Mouse (Mus musculus): ENCODE data around the gene Kat6b. TPM values are rescaled to one million over a fixed set of nuclear protein-coding genes. Genes with fewer than 3 reads are reported as not detected.
A peak's percentile ranks its signal among the peaks of the same experiment; 100 is the strongest.

The Kat6b gene
- total RNA-seq, 2 experiments from 2014 or later, result 6.3 to 12.7 TPM

DNA sequence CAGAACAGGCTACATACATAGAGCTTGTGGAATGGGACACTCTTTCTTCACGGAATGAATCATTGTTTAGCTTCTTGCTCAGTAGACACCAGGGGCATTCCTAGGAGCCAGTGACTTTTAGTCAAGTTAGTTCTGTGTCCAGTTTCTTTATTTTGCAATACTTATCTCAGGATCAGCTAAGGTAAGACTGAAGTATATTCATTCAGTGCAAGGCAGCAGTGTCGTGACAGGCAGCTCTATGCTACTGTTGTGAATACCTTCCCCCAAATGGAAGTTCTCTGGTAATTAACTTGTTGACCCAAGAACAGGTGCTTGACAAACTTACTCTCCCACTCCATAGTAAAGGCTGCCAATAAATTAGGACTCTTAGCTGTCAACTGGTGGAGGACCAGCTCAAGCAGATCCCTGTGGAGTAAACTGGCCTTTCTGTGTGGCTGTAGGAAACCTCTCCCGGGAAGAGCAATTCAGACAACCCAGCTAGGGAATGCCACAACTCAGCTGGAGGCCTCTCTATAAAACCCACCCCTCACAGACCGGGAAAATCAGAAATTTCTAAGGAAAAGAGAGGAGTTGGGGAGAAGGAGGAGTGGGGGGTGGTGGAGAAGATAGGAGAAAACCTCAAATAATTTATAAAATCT lies 105.4 kb downstream of the Kat6b start:
- no peak for ATAC-seq (replicated peaks; ENCODE audit: poor library complexity, severe bottlenecking)

DNA sequence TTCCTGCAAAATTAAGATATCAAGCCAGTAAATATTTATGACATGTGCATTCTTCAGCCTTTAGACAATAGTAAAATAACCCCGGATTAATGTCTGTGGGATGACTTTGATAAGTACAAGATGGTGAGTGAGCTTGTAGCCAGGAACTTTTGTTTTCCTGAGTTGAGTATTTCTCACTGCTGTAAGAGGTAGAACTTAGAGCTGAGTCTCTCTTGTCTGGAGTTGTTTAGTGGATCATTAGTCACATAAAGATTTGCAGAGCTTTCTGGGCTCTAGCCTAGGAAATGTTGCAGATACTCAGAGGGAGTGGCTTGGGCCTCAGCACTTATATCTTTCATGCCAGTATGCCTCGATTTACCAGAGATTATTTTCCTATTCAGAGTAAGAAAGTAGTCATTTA lies 106.7 kb downstream of the Kat6b start:
- ATAC-seq (replicated peaks; ENCODE audit: poor library complexity, severe bottlenecking), result no peak

DNA sequence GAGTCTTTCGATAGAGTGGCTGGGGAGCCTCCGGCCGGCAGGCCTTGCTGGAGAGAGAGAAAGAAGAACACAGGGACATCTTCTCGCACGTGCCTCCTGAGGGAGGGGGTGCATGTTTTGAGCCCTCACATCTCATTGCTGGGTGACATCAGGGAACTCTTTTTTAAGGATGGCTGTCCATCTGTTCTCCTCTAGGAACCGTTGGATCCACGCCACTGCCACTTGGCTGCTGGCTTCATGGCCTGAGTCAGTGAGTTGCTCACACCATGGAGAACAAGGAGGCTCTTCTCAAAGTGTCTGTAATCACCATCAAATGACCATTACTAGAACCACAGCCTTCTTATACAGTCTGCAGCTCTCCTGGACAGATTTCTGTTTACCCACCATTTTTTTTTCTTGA lies 108.4 kb downstream of the Kat6b start:
- ATAC-seq (replicated peaks; ENCODE audit: poor library complexity, severe bottlenecking), result no peak

DNA sequence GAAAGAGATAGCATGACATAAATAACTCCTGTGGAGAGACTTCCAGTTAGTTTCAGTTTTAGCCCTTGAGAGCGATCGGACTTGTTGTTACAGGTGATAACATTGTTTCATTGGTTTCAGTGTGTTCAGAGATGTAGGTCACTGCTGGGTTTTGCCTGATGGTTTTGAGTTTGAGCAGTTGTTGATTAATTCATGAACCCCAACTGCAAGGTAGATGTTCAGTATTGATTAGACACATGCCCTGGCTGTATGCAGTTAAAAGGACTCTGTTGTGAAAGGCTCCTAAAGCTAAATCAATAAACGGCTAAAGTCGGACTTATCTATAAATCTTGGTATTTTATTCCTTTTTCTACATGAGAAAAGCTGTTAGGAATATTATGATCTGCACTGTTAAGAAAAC lies 109.0 kb downstream of the Kat6b start:
- no peak for ATAC-seq (replicated peaks; ENCODE audit: poor library complexity, severe bottlenecking)

DNA sequence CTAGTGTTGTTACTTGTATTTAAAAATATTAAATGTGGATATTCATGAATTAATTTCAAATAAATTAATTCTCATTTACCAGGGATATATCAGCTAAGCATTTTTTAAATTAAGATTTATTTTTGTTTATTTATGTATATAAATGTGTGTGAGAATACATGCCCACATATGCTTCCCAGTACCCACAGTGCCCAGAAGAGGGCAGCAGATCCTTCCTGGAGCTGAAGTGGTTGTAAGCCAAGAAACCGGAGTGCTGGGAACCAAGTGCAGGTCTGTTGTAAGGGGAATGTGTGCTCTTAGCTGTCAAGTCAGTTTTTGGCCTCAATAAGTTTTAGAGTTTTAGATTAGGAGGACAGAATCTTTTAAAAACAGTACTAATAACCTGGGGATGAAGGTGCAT lies 110.9 kb downstream of the Kat6b start:
- no peak for ATAC-seq (replicated peaks; ENCODE audit: poor library complexity, severe bottlenecking)

DNA sequence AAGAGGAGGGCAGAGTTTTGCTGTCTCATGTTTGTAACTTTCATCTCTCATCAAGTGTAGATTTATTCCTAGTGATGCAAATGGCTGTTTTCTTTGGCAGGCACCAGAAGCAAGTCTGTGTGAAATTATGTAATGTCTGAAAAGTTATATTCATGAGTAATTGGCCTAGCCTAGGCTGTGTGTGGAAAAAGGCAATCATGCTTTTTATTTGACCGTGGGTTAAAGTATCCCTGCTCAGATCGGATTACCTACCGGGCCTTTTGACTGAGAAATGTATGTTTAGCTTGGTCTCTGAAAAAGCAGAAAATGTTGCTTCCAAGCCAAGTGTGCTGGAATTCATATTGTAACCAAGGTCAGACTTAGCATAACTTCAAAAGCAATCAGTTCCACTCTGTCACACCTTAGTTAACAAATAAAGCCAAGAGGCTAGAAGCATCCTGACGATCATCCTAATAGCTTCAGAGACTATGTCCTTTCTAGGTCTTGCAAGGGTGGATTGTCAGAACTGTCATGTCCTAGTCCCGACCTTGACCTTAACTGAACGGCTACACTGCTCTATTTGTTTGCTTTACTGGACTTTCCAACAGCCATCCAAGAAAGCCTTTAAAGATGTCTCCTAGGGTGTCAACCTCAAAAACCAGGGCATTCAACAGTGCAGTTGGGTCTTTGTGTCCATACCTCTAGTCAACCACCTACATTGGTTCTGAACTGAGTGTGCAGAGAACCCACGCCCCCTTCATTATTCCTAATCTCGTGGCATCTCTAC lies 111.9 kb downstream of the Kat6b start:
- no peak for ATAC-seq (replicated peaks; ENCODE audit: poor library complexity, severe bottlenecking)

DNA sequence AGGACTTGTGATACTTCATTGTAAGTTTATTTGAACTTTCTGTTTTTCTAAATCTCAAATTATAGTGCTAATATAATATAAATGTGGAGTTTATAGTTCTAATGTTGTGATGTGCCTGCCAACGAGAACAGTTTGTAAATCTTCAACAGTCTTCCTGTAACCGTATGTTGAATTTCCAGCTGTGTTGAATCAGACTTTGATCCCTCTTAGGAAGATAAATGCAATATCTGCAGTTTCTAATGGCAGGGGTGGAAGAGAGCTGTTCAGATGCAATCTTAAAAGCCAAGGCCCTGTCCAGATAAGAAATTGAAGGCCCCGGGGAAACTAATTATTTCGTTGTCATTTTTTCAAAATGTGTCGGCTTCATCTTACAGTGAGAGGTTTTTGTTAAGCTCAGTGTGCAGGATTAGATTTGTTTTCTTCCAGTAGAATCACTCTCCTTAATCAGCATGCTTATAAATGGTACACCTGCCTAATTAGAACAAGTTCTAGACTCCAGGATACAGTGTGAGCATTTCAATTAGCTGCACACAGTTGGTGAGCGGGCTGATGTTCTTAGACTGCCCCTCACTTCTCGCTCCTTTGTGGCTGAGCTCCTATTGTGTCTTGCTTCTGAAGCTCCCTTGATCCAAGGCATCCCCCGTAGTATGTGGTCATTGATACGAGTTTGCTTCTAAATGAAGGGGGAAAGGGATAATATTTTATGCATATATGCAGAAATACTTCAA lies 118.4 kb downstream of the Kat6b start:
- no peak for ATAC-seq (replicated peaks; ENCODE audit: poor library complexity, severe bottlenecking)

DNA sequence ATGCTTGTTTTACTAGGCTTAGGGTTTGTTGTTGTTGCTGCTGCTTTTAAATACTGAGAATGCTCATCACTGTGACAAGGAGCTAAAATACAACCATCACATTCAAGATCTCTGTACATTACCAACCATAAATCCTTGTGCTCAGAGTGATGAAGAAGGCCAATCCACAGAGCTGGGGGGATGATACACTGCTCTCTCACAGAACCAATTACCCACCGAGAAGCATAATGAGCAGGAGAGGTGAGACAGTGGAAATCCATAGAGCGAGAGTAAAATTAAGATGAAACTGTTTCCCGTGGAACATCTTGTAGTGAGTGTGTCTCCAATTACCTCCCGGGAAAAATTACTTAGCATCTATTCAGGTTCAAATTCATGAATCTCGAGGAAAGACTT lies 118.9 kb downstream of the Kat6b start:
- no peak for ATAC-seq (replicated peaks; ENCODE audit: poor library complexity, severe bottlenecking)

DNA sequence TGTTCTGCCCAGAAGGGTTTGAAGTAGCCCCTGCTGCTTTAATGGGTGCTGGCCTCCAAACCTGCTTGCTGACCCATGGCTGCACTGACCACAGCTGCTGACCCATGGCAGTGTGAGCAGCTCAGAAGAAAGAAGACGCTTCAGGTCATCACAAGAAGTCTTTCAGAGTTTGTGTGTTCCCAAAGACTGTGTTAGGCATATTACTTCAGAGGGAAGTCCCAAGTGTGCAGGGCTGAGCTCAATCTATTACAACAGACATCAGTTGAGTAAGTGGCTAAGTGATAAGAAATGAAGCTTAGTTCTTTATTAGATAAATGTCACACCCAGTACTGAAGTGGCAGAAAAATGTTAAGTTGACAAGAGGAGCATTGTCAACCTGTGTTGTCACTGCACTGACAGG lies 119.4 kb downstream of the Kat6b start:
- no peak for ATAC-seq (replicated peaks; ENCODE audit: poor library complexity, severe bottlenecking)

DNA sequence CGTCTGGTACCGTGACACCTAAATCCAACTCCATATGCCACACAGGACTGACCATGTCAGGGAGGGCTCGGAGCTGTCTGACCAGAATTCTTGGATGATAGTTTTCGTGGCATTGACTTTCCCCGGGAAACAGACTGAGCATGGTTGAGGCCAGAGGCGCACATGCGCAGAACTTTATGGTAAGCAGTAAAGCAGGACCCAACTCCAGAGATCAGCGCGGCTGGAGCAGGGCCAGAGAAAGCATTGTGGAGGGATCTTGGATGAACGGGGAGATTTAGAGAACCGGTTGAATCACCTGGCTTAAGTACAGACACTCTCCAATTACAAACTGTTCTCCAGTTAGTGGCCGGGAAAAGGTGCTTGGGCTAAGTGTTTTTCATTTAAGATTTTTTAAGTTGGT lies 120.9 kb downstream of the Kat6b start:
- ATAC-seq (replicated peaks; ENCODE audit: poor library complexity, severe bottlenecking), result no peak

DNA sequence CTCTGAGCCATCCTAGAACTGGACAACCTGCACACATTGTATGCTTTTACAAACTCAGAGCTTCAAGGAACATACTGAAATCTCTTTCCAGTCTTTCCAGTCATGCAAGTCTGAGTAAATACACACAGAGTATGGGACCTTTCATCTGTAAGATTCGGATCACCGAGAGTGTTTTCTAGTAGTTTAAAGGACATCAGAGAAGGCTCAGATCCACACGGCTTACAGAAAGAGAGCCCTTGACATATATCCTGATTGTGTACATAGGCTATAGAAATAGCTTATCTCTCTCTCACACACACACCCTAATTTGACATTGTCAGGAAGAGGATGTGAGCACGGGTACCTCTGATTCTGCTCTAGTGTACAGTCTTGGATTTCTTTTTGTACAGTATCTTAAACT lies 121.7 kb downstream of the Kat6b start:
- no peak for ATAC-seq (replicated peaks; ENCODE audit: poor library complexity, severe bottlenecking)

DNA sequence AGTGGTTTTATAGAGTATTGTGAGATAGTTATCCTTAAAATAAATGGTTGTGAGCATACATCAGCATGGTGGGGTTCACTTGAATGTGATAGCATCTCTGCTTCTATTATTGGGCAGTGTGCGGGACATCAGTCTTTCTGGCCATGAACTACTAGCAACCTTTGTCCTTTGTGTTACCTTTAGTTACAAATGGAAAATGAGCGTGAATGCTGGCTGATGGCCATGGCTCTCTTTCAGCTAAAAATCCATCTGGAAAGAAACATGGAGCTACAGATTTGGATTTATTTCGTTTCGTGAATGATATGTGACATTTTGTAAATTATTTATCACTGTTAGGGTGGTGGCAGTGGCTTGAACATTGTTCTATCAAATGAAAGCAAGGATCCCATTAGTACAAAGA lies 126.5 kb downstream of the Kat6b start:
- ATAC-seq (replicated peaks; ENCODE audit: poor library complexity, severe bottlenecking), result no peak

DNA sequence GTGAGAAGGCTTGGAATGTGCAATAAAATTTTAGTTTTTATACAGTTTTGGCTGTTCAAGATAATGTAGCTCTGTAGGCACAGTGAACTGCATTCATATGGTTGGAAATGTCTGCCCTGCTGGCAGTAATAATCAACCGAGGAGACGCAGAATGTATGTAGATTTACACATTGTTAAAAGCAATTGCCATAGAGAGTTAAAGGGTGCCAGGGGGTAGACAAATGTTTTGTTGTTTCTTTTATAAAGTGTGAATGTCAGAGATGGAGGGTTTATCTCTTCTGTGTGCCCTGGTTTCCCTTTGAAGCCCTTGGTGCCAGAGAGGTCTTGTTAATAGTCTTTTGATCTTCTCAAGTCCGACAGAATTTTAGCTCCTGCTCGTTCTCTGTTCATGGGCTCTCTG lies 127.7 kb downstream of the Kat6b start:
- ATAC-seq (replicated peaks; ENCODE audit: poor library complexity, severe bottlenecking), result no peak

DNA sequence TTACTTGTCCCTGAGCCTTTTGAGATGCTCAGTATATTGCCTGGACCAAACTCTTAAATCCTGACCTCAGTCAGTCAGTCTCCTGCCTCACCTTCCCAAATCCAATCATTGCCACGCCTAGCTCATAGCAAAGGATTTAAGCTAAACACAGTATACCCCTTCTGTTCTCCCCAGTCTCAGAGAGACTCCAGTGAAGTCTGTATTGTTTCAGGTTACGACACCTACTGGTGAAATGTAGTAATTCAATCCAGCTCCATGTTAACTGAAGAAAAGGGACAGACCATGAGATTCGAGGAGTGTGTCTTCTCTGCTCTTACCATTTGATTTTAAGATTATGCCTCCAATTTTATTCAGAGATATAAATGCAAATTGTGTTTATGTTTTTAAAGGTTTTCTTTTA lies 129.0 kb downstream of the Kat6b start:
- ATAC-seq (replicated peaks; ENCODE audit: poor library complexity, severe bottlenecking), result peak; percentile 74; the same call in 1 of the 2 replicates

DNA sequence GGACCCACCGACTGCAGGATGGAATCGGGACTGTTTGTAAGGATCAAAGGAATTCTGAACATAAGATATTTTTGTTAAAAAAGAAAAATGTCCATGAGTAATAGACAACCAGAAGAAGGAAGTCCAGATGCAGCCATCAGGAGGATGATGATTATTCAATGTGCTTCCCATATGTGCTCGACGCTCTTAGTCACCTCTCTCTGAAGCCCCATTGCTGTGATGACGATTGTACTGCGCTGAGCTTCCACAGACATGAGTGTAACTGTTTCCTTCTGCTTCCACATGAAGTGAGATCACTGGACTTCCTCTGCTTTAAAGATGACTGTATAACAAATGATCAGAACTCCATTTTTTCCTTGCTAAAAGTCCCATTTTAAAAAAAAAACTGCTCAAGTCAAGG lies 131.8 kb downstream of the Kat6b start:
- ATAC-seq (replicated peaks; ENCODE audit: poor library complexity, severe bottlenecking), result no peak

DNA sequence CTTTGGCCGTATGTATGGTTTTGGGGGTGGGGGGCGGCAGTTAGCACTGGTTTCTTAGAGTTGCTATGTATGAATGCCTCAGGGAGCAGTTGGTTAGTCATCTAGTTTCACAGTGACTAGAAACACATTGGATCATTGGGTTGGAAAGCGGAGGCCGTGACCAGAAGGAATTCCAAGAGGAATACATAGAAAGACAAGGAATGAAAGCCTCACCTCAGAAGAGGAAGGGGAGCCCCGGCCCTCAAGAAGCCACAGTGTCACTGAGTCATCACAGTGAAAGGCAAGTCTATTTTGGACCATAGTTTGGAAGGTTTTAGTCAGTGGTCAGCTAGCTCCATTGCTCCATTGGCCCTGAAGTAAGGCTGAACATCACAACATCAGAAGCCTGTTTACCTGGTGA lies 132.9 kb downstream of the Kat6b start:
- no peak for ATAC-seq (replicated peaks; ENCODE audit: poor library complexity, severe bottlenecking)

DNA sequence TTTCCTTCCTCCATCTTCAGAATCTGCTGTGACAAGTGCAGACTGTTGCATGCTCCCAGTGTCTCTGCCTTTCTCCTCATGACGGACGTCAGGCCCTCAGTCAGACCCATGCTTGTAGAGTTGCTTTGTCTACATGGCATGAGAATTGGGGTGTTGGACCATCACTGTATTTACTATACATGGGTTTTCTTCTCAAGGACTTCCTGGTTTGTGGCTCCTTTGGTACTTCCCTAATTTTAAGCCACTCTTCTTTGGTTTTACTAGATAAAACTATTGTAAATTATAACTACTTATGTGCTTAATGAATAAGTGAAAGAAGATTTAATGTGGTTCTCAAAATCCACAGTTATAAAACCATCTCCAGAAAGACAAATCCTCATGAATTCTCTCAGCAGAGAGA lies 134.6 kb downstream of the Kat6b start:
- ATAC-seq (replicated peaks; ENCODE audit: poor library complexity, severe bottlenecking), result peak; percentile 33

DNA sequence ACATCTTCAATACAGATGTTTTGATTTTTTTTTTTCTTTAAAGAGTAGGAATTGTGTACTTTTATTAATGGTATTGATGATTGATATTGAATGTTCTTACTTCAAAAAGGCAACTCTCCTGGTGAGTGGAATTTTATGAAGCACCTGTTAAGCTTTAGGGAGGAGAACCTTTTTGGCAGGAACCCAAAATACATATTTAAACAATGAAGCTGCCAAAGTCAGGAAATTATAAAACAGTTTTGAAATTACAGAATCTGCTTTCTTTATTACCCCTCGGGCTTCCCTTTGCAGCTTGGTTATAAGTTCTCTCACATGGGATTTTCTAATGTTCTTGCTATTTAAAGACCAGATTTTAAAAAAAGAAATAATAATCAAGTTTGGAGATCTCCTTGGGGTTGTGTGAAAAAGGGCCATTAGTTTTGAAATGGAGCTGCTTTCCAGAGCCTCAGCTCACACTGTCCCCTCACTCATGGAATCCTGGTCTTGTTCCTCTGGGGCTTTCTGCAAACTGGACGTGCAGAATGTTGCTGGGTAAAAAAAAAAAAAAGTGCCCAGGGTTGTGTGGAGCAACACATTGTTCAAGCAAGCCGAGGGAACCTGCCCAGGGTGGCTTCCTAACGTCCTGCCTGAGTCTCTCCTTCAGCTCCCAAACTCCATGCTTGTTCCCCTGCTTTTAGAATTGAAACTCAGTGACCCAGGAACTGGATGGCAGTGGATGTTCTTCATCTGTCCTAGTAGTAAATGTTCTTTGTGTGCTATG lies 136.2 kb downstream of the Kat6b start:
- ATAC-seq (replicated peaks; ENCODE audit: poor library complexity, severe bottlenecking), result no peak

DNA sequence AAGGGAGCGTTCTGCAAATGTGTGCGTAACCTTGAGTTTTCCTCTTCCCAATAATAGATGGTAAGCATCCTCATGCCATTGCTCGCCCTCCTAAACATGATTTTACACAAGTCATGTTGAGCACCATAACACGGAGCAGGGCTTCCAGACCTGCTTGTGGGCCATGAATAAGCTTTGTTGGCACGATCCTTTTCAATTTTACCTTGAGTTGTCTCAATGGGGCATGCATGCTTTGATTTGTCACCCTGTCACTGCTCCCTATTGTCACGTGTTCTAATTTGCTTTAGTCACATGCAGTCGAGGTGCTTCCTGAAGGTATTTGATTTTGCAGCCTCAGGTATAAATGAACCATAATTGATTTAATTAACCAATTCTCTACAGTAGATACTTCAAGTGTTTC lies 138.7 kb downstream of the Kat6b start:
- no peak for ATAC-seq (replicated peaks; ENCODE audit: poor library complexity, severe bottlenecking)

DNA sequence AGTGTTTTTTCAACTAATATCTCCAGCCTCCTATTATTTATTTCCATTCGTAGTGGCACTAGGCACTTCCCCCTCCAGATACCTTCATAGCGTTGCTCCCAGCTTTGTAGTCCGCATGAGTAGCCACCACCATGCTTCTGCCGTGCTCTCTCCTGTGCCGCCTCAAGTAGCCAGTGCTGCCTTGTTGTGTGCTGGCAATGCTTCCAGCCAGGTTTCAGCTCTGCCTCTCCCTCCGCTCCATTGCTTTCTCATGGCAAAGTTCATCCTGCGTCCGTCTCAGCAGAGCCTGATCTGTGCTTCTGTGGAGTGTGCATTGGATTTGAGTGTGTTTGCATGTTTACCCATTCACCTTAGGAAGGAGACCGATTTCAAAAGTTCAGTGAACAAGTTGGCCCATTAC lies 144.7 kb downstream of the Kat6b start:
- ATAC-seq (replicated peaks; ENCODE audit: poor library complexity, severe bottlenecking), result no peak

DNA sequence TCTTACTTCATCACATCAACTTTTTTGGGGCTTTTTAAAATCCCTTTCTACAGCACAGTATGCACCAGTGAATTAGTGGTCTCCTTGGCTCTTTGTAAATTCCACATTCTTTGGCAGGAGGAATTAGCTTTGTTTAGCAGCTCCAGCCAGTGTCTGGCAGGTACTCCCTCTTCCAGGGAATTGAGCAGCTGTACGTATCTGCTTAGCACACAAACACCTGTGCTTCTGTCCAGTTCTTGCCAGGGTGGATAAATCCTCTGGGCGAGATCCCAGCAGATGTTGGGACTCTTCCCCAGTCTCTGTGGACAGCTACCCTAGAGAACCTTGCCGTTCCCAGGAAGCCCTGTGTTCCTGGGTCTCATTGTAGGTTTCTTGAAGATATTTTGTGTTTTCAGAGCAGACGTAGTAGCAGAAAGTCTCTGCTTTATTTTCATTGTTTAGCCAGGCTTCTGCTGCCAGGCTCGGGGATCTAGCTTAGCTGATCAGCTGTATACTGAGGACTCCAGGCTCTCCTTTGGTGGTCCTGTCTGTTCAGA lies 150.5 kb downstream of the Kat6b start:
- ATAC-seq (replicated peaks; ENCODE audit: poor library complexity, severe bottlenecking), result no peak
